19 mouse cellular contexts compared by ENCODE assay signal in genomic region chr10:91137400-91137799, GRCm38 (mm10). TPM values are rescaled to one million over a fixed set of nuclear protein-coding genes. Genes with fewer than 3 reads are reported as not detected.
DNase-seq lines count a peak whose midpoint lies in the region.
"Had no signal": no experiment of that assay in that cellular context is flagged by ENCODE, and none has a peak within 500 bp of the region (broad histone marks: within the 10 kb centered on the region; RNA-seq: fewer than 3 reads in every experiment).

No protein-coding gene starts in this region.

- peak overlapping the region; percentile 97 for H3K27ac ChIP-seq in macrophage
- H3K27ac ChIP-seq: gastrocnemius, adult 2 months; stomach, embryonic 15.5 days had no signal

- DNase-seq in adrenal gland, postnatal 10 days, result peak; percentile 24
- DNase-seq in adrenal gland, postnatal 25 days, result no peak
- DNase-seq in 416B (ENCODE audit: low read depth), result peak; percentile 84
- DNase-seq in ZHBTc4 (ENCODE audit: low read depth, low spot score), result peak; percentile 57
- DNase-seq in left cerebral cortex, adult 9 months (ENCODE audit: low spot score in 2 of 2), result no peak
- DNase-seq in cerebellum, adult 9-11 months, result no peak
- DNase-seq in kidney, adult 8-10 months, result no peak
- DNase-seq: cerebellum, postnatal 14 days; forebrain, postnatal 0 days; gastrocnemius, adult 2 months; heart, postnatal 10 days; kidney, adult 11 months; kidney, postnatal 25 days; left cerebral cortex, postnatal 4 days; lung, adult 2 months; retina, postnatal 1 day had no signal

- H3K4me3 ChIP-seq in macrophage (ENCODE audit: inconsistent target), result no peak overlapping the region
- H3K4me3 ChIP-seq: gastrocnemius, adult 2 months; stomach, embryonic 15.5 days had no signal

- 31% methylated on average over 9 of the region's 9 CpGs for WGBS in macrophage (ENCODE audit: missing documents)

- H3K36me3 ChIP-seq in macrophage (ENCODE audit: inconsistent target), result no peaks in the 10 kb centered on the region
- H3K36me3 ChIP-seq: G1E; stomach, embryonic 15.5 days had no signal

- H3K79me2 ChIP-seq in macrophage (ENCODE audit: inconsistent target), result no peaks in the 10 kb centered on the region

RNA-seq across cellular contexts. Expression of gene Slc25a3, which starts 13.5 kb away (rescaled TPM):
- 100 to 1,000 TPM; 725 to 758 TPM for total RNA-seq in adrenal gland, postnatal 10 days (2021)
- 873 and 948 TPM in 2 replicates for total RNA-seq in adrenal gland, postnatal 25 days (2021)
- total RNA-seq in macrophage (2018; cell fraction: chromatin; rRNA removed), result 100 to 1,000 TPM; 197 to 929 (median 501) TPM
- 100 to 1,000 TPM; 285 to 427 (median 348) TPM for total RNA-seq in macrophage (2018; cell fraction: cytosol; rRNA removed)
- 100 to 1,000 TPM; 295 to 757 (median 468) TPM for total RNA-seq in macrophage (2018; cell fraction: nucleus; rRNA removed)
- 239 to 473 TPM (median 381 TPM) in 3 replicates for polyA plus RNA-seq in macrophage (2018)

RNA-seq across cellular contexts. Expression of gene Tmpo, which starts 43.7 kb away (rescaled TPM):
- total RNA-seq in adrenal gland, postnatal 10 days (2021), result 100 to 1,000 TPM; 116 to 140 TPM
- 119 and 123 TPM in 2 replicates for total RNA-seq in adrenal gland, postnatal 25 days (2021)
- 100 to 1,000 TPM in 18 of 26 experiments, 10 to 100 TPM in 8; 67.3 to 260 (median 119) TPM for total RNA-seq in macrophage (2018; cell fraction: chromatin; rRNA removed)
- total RNA-seq in macrophage (2018; cell fraction: cytosol; rRNA removed), result 10 to 100 TPM; 22.0 to 43.2 (median 33.7) TPM
- total RNA-seq in macrophage (2018; cell fraction: nucleus; rRNA removed), result 100 to 1,000 TPM in 8 of 26 experiments, 10 to 100 TPM in 18; 44.5 to 242 (median 80.1) TPM
- polyA plus RNA-seq in macrophage (2018), result 30.4 to 57.8 TPM (median 34.2 TPM) in 3 replicates

RNA-seq across cellular contexts. Expression of gene Ikbip, which starts 54.7 kb away (rescaled TPM):
- 10 to 100 TPM; 30.4 to 34.5 TPM for total RNA-seq in adrenal gland, postnatal 10 days (2021)
- total RNA-seq in adrenal gland, postnatal 25 days (2021), result 32.8 and 34.0 TPM in 2 replicates
- total RNA-seq in macrophage (2018; cell fraction: chromatin; rRNA removed), result 10 to 100 TPM in 14 of 26 experiments, 1 to 10 TPM in 12; 3.0 to 30.2 (median 11.3) TPM
- 10 to 100 TPM in 22 of 26 experiments, 1 to 10 TPM in 4; 8.3 to 17.7 (median 12.3) TPM for total RNA-seq in macrophage (2018; cell fraction: cytosol; rRNA removed)
- 10 to 100 TPM in 20 of 26 experiments, 1 to 10 TPM in 6; 6.7 to 35.7 (median 13.5) TPM for total RNA-seq in macrophage (2018; cell fraction: nucleus; rRNA removed)
- 12.9 to 17.5 TPM (median 14.3 TPM) in 3 replicates for polyA plus RNA-seq in macrophage (2018)

RNA-seq across cellular contexts. Expression of gene Apaf1, which starts 54.8 kb away (rescaled TPM):
- 10 to 100 TPM; 13.5 to 14.7 TPM for total RNA-seq in adrenal gland, postnatal 10 days (2021)
- total RNA-seq in adrenal gland, postnatal 25 days (2021), result 6.2 and 8.3 TPM in 2 replicates
- 100 to 1,000 TPM; 204 to 725 (median 324) TPM for total RNA-seq in macrophage (2018; cell fraction: chromatin; rRNA removed)
- 100 to 1,000 TPM in 2 of 26 experiments, 10 to 100 TPM in 24; 40.9 to 107 (median 55.1) TPM for total RNA-seq in macrophage (2018; cell fraction: cytosol; rRNA removed)
- total RNA-seq in macrophage (2018; cell fraction: nucleus; rRNA removed), result 100 to 1,000 TPM; 116 to 469 (median 239) TPM
- polyA plus RNA-seq in macrophage (2018), result 13.1 to 39.9 TPM (median 29.7 TPM) in 3 replicates

Comparison
In these comparisons a context has a peak if more than half of its experiments do, and no peak if none do; other contexts are left out.
1. DNase-seq: peak in adrenal gland, postnatal 10 days (single experiment), 416B (single experiment) and ZHBTc4 (single experiment); none in adrenal gland, postnatal 25 days (single experiment), left cerebral cortex, adult 9 months (0 of 2), cerebellum, adult 9-11 months (single experiment) and kidney, adult 8-10 months (0 of 2).